Mouse (Mus musculus) mouse embryonic stem cell (cell line): Measurements from ENCODE around the gene Ikbip.

ENCODE experiments used
- in situ Hi-C, 2 experiments: fragments of 300-500 bp; cut with MboI; formaldehyde crosslinking; loops; 1 replicate in 1 of 2; 3 replicates in 1 of 2; pipeline ENCODE4 v1.14.3; 2019 to 2020; ENCODE audit warnings: low sequenced_read_pairs in 2 of 2, low pct_unique_long_range_greater_than_20kb in 1 of 2, mixed read lengths in 1 of 2; ENCODE audit not compliant: unreplicated experiment in 1 of 2

Ikbip gene

DNA sequence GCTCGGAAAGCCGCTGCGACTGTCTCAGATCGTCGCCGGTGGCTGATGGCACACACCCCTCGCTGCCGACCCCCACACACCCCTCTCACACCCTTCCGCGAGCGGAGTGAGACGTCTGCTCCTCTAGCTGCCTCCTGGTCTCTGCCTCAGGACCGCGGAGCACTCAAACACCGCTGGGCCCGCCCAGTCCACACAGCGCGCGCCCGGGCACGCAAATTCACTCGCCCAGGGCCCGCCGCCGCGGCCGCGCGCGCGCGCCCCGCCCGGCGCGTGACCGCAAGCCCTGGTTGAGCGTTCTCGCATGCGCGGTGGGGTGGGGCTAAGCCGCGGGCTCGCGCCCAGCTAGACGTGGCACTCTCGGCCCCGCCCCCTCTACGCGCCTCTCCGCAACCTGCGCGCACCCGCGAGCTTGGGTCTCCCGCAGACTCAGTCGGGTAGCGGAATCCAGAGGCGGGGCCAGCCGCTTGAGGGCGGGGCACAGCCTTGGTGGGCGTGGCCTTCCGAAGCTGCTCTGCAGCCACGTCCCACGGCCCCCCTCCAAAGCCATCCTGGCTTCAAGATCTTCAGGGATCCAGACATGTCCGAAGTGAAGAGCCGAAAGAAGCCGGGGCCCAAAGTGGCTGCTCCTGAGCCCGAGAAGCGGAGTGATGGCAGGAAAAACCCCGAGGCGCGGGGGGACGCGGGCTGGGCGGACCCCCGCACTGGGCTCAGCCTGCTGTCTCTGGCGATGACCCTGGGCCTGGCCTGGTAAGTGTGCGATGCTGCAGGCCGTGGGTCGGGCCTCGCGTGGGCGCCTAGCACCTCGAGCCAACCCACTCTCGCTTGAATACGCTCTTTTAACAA lies at the start of gene Ikbip, which contains the start of gene Apaf1:
Gene Ikbip (plus strand): TSS at position 391 of the 843 bp plus-strand sequence.
Gene Apaf1 (minus strand): TSS at position 221 of the 843 bp plus-strand sequence.
- in situ Hi-C loops, result no loop called here

DNA sequence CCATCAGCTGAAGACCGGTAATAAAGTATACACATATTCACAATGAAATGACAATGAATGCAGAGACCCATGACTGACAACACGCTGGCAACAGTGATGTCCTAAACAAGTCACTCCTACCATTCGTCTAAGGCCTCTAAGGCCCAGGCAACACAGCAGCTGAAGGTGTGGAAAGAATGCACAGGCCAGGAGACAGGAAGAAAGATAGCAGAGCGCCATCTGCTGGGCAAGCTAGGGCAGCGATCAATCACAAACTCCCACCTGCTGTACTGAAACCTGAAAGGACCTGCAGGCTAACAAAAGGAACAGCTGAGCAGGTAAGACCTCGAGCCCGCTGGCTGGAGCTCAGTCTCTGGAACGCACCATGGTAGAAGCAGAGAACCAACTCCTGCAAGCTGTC lies 48.8 kb upstream of the Ikbip start:
- in situ Hi-C loops, result no loop called here

DNA sequence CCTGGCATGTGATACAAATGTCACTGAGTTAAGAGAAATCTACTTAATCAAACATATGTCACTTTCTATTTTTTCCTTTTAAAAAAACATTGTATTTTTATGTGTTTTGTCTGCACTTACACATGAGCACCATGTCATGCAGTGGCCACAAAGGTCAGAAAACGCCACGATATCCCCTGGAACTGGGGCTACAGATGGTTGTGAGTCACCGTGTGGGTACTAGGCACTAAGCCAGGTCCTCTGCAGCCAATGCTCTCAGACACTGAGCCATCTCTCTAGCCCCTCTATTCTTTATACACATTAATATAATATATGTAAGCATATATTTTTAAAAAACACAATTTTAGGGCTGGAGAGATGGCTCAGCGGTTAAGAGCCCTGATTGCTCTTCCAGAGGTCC lies 33.0 kb upstream of the Ikbip start:
- in situ Hi-C loops, result no loop called here

DNA sequence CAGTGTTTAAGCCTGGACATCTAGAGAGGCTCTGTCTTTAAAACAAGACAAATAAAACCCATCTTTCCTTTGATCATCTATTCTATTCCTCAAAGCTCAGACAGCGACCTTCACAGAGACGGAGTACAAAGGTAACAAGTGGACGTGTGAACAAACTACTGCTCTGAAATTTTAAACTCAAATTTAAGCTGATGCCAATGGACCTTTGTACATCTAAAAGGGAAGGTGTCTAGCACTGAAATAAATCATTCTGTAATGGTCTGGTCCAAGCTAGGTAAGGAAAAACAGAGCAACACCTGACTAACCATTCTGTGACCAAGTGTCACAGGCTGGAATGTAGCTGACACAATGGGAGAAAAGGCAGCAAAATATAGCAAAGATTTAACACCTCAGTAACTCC lies 31.6 kb upstream of the Ikbip start:
- in situ Hi-C loops, result no loop called here

DNA sequence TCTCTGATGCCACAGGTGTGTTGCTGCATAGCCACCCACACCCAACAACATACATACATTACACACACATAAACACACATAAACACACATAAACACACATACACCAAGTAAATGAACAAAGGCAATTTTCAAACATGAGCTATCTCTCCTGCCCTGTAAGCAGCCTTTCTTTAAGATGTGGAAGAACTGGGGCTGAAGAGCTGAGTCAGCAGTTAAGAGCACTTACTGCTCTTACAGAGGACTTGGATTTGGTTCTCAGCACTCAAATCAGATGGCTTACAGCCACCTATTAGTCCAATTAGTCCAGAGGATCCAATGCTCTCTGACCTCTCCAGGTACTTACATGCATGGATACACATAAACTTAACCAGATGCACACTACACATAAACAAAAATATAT lies 30.0 kb upstream of the Ikbip start:
- in situ Hi-C loops, result no loop called here

DNA sequence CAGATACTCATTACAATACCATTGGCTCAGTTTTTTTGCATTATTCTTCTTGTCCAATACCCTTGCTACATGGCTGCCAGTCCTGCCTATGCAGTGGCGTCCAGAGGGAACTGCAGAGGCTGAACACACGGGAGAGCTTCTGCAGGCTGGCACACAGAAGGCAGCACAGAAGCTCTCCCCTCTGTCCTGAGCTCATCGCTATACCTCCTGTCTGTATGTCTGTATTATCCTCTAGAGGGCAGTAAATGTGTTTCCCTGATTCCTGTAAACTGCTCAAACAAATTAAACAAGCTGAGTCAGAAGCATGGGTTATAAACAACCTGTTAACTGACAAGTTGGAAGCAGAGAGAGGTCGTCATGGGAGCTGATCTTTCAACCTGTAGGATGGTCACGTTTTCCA lies 22.0 kb upstream of the Ikbip start:
- in situ Hi-C loops, result no loop called here

DNA sequence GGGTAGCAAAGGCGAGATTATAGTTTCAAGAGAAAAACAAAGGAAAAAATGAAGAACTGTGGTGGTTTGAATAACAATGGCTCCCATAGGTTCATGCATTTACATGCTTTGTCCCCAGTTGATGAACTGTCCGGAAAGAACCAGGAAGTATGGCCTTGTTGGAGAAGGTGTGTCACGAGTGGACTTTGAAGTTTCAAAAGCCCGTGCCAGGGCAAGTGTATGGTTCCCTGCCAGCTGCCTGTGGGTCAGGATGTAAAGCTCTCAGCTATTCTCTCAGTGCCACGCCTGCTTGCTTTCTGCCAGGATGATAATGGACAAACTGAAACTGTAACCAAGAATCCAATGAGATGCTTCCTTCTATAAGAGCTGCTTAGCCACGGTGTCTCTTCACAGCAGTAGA lies 20.4 kb upstream of the Ikbip start:
- in situ Hi-C loops, result no loop called here

DNA sequence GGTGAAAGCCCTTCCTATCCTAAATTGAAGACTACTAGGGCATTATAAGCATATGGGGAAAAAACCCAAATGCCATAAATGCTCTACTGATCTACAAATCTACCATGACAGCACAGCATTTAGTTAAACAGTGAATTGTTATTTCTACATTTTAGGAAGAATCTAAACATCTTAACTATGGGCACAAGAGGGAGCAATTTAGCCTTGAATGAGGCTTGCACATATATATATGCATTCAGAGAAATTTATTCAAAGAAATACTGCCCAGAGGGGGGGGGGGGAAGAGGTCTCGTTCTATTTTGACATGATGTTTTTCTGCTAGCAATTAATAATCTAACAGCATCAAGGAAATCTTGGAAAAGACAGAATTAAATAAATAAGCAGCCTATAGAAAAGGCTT lies 11.0 kb upstream of the Ikbip start:
- in situ Hi-C loops, result no loop called here

DNA sequence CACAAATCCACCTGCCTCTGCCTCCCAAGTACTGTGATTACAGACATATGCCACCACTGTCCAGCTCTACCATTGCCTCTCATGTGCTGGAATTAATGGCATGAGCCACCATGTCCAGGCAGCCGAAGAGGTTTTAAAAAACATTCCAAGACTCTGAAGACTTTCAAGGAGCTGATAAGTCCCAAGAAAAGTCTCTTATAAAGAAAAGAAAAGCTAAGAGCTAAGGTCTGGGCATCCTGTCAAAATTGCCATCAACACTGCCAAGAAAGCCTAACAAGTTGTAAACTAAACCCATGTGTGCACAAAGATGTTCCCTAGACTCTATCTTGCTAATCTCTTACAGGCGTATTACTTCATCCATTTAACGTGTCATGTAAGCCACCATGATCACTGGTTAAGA lies 9.4 kb upstream of the Ikbip start:
- in situ Hi-C loops, result no loop called here

DNA sequence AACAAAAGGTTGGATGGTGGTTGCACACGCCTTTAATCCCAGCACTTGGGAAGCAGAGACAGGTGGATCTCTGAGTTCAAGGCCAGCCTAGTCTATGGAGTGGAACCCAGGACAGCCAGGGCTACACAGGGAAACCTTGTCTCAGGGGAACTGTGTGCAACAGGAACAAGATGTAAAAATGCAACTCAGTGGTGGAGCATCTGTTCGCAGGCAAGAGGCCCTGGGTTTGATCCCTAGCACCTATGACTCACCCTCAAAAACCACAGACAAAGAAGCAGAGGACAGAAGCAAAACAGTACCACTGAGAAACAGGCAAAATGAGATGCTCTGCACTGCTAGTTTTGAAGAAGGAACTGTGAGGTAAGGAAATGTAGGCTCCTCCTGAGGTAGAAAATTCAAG lies 6.1 kb upstream of the Ikbip start:
- in situ Hi-C loops, result no loop called here

DNA sequence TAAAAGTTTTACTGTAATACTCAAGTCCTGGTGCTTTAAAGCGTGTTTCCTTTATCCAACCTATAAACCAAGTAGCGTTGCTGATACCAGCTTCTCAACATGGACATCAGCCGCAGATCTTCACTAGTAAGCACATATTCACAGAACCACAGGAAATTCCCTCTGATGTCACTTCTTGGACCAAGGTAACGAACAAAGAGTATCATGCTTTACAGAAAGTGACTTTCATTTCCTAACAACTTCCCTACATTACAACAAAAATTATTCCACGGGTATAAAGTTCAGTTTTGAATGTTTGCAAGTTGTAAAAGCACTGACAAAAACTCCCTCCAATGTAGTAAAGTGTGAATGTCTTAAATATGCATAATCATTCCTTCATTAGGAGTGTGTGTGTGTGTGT lies 2.2 kb upstream of the Ikbip start:
- in situ Hi-C loops, result no loop called here

DNA sequence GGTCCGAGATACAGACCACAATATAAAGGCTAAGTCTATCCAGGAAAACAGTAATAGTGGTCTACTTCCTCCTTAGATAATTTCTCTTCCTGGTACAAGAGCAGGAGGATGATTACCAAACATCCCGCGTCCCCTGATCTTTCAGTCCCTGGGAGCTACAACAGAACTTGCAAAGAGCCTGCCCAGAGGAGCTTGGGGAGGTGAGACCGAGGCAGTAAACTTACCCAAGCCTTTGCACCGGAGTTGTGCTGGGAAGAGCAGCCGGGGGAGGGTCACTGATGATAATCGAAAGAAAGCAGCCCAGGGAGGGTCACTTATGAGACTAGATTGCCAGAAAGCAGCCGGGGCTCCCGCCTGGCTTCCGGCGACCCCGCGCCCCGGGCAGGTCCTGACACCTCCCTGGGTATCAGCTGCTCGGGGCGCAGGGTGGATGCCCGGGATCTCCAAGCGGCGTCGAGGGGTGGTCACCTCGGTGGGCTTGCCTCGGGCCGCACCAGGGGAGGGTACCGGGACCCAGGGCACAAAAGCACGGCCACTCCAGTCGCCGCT lies 707 bp upstream of the Ikbip start:
- in situ Hi-C loops, result no loop called here

DNA sequence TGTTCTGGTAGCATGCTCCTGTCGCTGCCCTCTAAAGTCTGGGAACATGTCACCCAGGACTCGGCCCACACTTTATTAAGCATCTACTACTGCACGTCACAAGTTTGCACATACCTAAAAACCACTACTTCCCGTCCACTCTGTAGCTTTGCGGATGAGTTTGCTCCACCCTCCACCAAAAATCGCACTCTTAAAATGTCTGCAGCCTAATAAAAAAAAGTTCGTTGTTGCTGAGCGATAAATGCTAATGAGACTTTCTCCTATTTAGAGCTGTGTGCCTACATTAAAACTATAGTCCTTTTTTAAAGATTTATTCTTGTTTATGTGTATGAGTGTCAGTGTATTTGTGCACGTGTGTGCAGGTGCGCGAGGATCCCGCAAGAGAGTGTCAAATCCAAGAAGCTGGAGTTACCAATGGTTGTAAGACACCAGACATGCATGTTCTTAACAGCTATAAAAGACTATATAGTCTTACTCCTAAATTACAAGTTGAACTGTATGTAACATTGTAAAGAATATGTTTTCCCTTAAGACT lies 720 bp downstream of the Ikbip start:
- in situ Hi-C loops, result no loop called here

DNA sequence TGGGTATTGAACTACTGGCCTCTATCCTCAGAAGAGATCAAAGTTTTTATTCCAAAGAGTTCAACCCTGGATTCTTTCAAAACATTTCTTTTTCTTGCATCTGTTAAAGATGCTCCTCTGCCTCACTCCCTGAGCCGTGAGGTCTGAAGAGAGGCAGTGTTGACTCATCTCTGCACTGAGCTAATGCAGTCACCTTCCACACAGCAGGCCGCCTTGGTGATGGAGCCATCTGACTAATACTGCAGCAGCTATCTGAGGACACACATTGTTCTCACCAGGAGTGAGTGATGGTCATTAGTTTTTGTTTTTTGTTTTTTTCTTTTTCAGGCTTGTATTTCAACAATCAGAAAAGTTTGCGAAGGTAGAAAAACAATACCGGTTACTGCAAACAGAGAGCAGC lies 10.1 kb downstream of the Ikbip start:
- in situ Hi-C loops, result no loop called here

DNA sequence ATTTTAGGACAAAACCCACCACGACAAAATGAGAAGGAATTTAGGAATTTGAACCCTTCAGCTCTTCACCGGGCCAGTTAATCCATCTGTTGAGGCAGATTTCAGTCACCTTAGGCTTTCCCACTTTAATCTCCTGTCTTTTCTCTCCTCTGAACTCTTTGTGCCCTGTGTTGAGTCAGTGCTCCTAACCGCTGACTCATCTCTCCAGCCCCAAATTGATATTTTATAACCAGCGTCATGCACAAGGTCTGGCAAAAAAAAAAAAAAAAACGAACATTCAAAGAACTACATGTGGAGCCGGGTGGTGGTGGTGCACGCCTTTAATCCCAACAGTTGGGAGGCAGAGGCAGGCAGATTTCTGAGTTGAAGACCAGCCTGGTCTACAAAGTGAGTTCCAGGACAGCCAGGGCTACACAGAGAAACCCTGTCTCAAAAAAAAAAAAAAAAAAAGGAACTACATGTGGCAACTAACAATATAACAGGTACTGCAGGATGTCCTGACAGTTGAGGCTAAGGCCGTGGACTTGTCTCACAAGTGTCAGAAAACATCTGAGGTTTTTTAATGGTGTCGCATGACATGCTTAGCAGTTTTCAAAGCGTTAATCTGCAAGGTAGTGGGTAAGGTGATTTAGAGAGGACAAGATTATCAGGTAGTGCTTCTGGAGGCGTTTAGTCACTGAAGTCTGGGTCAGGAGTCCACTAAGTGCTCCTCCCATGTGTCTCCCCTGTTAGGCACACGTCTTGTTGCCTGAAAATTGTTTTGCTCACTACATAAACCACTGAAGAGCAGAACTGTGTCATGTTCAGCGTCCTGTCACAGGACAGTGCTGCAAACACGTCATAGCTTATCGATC lies 11.7 kb downstream of the Ikbip start:
- in situ Hi-C loops, result no loop called here

DNA sequence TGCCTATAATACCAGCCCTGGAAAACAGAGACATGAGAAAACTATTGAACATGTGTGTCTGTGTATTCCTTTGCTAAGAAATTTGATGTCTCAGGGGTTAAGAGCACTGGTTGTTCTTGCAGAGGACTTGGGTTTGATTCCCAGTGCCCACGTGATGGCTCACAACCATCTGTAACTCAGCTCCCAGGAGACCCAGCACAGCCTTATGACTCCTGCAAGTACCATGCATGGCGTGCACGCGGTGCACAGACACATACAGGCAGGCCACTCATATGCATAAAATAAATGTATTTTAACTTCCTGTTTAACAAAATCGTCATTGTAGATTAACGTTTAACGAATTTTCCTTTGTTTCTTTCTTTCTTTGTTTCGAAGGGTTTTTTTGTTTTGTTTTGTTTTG lies 15.3 kb downstream of the Ikbip start:
- in situ Hi-C loops, result no loop called here

DNA sequence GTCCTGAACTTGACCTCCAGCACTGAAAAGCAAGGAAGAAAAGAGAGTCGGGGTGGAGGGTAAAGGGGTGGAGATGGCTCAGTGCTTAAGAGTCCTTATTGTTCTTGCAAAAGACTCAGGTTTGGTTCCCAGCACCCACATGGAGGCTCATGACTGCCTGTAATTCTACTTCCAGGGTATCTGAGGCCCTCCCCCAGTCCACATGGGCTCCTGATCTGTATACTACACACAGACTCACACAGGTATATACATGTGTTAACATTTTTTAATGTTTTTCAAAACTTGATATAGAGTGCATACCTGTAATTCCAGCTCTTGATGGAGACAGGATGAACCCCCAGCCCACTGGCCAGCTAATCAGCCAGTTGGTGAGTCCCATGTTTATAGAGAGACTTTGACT lies 17.4 kb downstream of the Ikbip start:
- in situ Hi-C loops, result no loop called here

DNA sequence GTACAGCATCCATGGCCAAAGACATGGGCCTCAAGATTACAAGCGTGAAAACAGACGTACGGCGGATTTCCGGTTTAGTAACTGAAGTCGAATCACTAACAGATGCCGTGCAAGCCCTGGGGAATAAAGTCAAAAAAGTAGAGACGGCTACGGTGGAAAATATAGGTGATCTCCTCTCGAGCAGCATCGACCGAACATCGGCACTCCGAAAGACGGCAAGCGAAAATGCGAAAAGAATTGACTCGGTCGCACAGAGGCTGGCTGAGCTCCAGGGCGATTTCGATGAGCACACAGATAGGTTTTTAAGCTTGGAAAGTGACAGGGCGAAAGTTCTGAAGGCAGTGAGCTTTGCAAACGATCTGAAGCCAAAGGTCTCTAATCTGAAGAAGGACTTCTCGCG lies 19.2 kb downstream of the Ikbip start:
- in situ Hi-C loops, result no loop called here
